9 mouse cellular contexts compared by ENCODE assay signal in the genomic region with DNA sequence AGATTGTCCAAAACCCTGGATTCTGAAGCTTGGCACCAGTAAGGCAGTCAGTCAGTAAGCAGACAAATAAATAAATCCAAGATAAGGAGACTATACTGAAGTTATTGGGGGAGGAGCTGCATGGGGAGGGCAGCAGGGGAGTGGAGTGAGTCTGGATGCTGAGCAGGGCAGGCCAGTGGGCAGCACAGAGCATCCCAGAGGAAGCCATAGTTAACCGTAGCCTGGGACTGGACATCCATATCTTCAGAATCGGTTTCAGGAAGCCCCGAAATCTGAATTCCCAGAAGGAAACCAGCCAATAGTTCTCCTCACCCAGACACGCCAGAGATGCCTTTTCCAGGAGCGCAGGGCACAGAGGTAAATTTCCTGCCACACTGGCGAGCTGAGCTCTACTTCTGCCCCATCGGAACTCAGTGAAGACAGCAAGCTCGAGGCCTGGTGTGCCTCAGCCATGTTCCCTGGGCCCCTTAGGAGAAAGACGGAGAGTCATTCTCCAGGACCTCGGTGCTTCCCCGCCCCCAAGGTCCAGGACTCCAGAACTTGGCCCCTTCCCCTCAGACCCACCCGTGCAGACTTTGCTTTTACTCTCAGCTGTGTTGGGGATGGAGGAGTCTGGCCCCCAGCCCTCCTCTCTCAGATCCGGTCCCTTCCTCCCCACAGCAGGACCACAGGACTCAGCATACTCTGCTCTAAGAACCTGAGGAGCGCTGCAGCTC. TPM values are rescaled to one million over a fixed set of nuclear protein-coding genes. Genes with fewer than 3 reads are reported as not detected.
DNase-seq lines count a peak whose midpoint lies in the region; ATAC-seq and TF ChIP-seq lines count a peak whose summit lies in the region.
"Had no signal": no experiment of that assay in that cellular context is flagged by ENCODE, and none has a peak within 500 bp of the region (broad histone marks: within the 10 kb centered on the region; RNA-seq: fewer than 3 reads in every experiment).

No protein-coding gene starts in this region.

- peaks cover 28% of the 10 kb centered on the region for H3K36me3 ChIP-seq in lung, embryonic 14.5 days (ENCODE audit: insufficient read depth)
- peaks cover 36% of the 10 kb centered on the region for H3K36me3 ChIP-seq in forebrain, embryonic 10.5 days (replicated peaks)
- peaks cover 36% of the 10 kb centered on the region for H3K36me3 ChIP-seq in limb, embryonic 12.5 days
- peaks cover 26% of the 10 kb centered on the region for H3K36me3 ChIP-seq in stomach, embryonic 14.5 days (ENCODE audit: control insufficient read depth, insufficient read depth, low read length)

- TF ChIP-seq CTCF in lung, embryonic 14.5 days (IDR thresholded peaks at IDR 0.05; ENCODE audit: low read depth), result no peak

- ATAC-seq in lung, embryonic 14.5 days (ENCODE audit: insufficient read depth), result no peak
- no peak for ATAC-seq in limb, embryonic 12.5 days (ENCODE audit: insufficient number of reproducible peaks, insufficient read depth, low FRiP score, low TSS enrichment, low read depth)
- no peak for ATAC-seq in stomach, embryonic 14.5 days (ENCODE audit: insufficient number of reproducible peaks, insufficient read depth, low FRiP score, low read depth)

- peak overlapping the region; percentile 72; the same call in 1 of the 2 replicates for H3K27ac ChIP-seq in lung, embryonic 14.5 days (ENCODE audit: low read depth)
- H3K27ac ChIP-seq in forebrain, embryonic 10.5 days, result peak overlapping the region; percentile 81
- H3K27ac ChIP-seq in limb, embryonic 12.5 days, result peak overlapping the region; percentile 81
- H3K27ac ChIP-seq in stomach, embryonic 14.5 days (ENCODE audit: low read length), result peak overlapping the region; percentile 69

- H3K4me2 ChIP-seq in lung, embryonic 14.5 days, result peak overlapping the region; percentile 73
- peak overlapping the region; percentile 80 for H3K4me2 ChIP-seq in limb, embryonic 12.5 days
- peak overlapping the region; percentile 64 for H3K4me2 ChIP-seq in stomach, embryonic 14.5 days (replicated peaks; ENCODE audit: low read depth, low read length)

- no peaks in the 10 kb centered on the region for H3K9me3 ChIP-seq in lung, embryonic 14.5 days (ENCODE audit: low read depth, low read length)
- no peaks in the 10 kb centered on the region for H3K9me3 ChIP-seq in forebrain, embryonic 10.5 days
- H3K9me3 ChIP-seq in limb, embryonic 12.5 days, result no peaks in the 10 kb centered on the region
- no peaks in the 10 kb centered on the region for H3K9me3 ChIP-seq in stomach, embryonic 14.5 days (ENCODE audit: control insufficient read depth, low read depth, low read length)

- H3K4me1 ChIP-seq in lung, embryonic 14.5 days (ENCODE audit: insufficient read depth), result no peaks in the 10 kb centered on the region; the same call in 1 of the 2 replicates
- peaks cover 53% of the 10 kb centered on the region for H3K4me1 ChIP-seq in forebrain, embryonic 10.5 days
- peaks cover 32% of the 10 kb centered on the region for H3K4me1 ChIP-seq in limb, embryonic 12.5 days (replicated peaks)
- peaks cover 11% of the 10 kb centered on the region for H3K4me1 ChIP-seq in stomach, embryonic 14.5 days (ENCODE audit: control insufficient read depth, insufficient read depth, low read length)

- no peaks in the 10 kb centered on the region for H3K27me3 ChIP-seq in lung, embryonic 14.5 days (ENCODE audit: insufficient read depth, low read length)
- no peaks in the 10 kb centered on the region for H3K27me3 ChIP-seq in forebrain, embryonic 10.5 days (ENCODE audit: poor library complexity, severe bottlenecking)
- H3K27me3 ChIP-seq in limb, embryonic 12.5 days, result no peaks in the 10 kb centered on the region
- H3K27me3 ChIP-seq in stomach, embryonic 14.5 days (ENCODE audit: control insufficient read depth, insufficient read depth, low read length), result no peaks in the 10 kb centered on the region

- 42% methylated on average over 14 of the region's 14 CpGs for WGBS in lung, embryonic 14.5 days
- WGBS in forebrain, embryonic 10.5 days, result 40% methylated on average over 14 of the region's 14 CpGs
- WGBS in limb, embryonic 12.5 days, result 44% methylated on average over 14 of the region's 14 CpGs
- 37% methylated on average over 14 of the region's 14 CpGs for WGBS in stomach, embryonic 14.5 days

- no peak for DNase-seq in lung, embryonic 14.5 days
- DNase-seq in lung, postnatal 25 days (ENCODE audit: low spot score), result no peak
- no peak for DNase-seq in forebrain, embryonic 10.5 days (ENCODE audit: extremely low spot score, low spot score)
- DNase-seq in layer of hippocampus, adult 9-10 months (ENCODE audit: low spot score), result no peak
- DNase-seq in kidney, postnatal 36 days, result no peak
- DNase-seq in gastrocnemius, postnatal 25 days, result no peak

- peak overlapping the region; percentile 46 for H3K4me3 ChIP-seq in lung, embryonic 14.5 days (ENCODE audit: low read depth, low read length)
- H3K4me3 ChIP-seq in forebrain, embryonic 10.5 days, result peak overlapping the region; percentile 58
- H3K4me3 ChIP-seq in limb, embryonic 12.5 days (replicated peaks), result peak overlapping the region; percentile 56
- peak overlapping the region; percentile 47 for H3K4me3 ChIP-seq in stomach, embryonic 14.5 days (ENCODE audit: low read depth, low read length)

- H3K9ac ChIP-seq in lung, embryonic 14.5 days, result peak overlapping the region; percentile 41
- H3K9ac ChIP-seq in limb, embryonic 12.5 days (replicated peaks), result peak overlapping the region; percentile 52
- peak overlapping the region; percentile 36 for H3K9ac ChIP-seq in stomach, embryonic 14.5 days (replicated peaks; ENCODE audit: low read depth, low read length)

RNA-seq across cellular contexts. Expression of a gene that starts 1.1 kb away (rescaled TPM):
- polyA plus RNA-seq in lung, embryonic 14.5 days (2014; fragmentation: Nextera tagmentation; extraction: Ambion mirVana), result 14.9 and 15.5 TPM in 2 replicates
- polyA plus RNA-seq in forebrain, embryonic 10.5 days (2016; fragmentation: Nextera tagmentation; extraction: Ambion mirVana), result 19.4 and 20.8 TPM in 2 replicates
- 27.8 and 29.9 TPM in 2 replicates for polyA plus RNA-seq in limb, embryonic 12.5 days (2016; fragmentation: Nextera tagmentation; extraction: Ambion mirVana)
- 24.7 and 25.0 TPM in 2 replicates for polyA plus RNA-seq in stomach, embryonic 14.5 days (2014; fragmentation: Nextera tagmentation; extraction: Ambion mirVana)
- total RNA-seq in gastrocnemius, postnatal 25 days (2021), result 1 to 10 TPM; 1.6 to 2.0 TPM

RNA-seq across cellular contexts. Expression of a gene that starts 12.8 kb away (rescaled TPM):
- 228 and 238 TPM in 2 replicates for polyA plus RNA-seq in lung, embryonic 14.5 days (2014; fragmentation: Nextera tagmentation; extraction: Ambion mirVana)
- polyA plus RNA-seq in forebrain, embryonic 10.5 days (2016; fragmentation: Nextera tagmentation; extraction: Ambion mirVana), result 909 and 984 TPM in 2 replicates
- 704 and 706 TPM in 2 replicates for polyA plus RNA-seq in limb, embryonic 12.5 days (2016; fragmentation: Nextera tagmentation; extraction: Ambion mirVana)
- 165 and 186 TPM in 2 replicates for polyA plus RNA-seq in stomach, embryonic 14.5 days (2014; fragmentation: Nextera tagmentation; extraction: Ambion mirVana)
- 100 to 1,000 TPM; 119 to 142 TPM for total RNA-seq in gastrocnemius, postnatal 25 days (2021)

RNA-seq across cellular contexts. Expression of a gene that starts 23.9 kb away (rescaled TPM):
- 78.7 and 83.0 TPM in 2 replicates for polyA plus RNA-seq in lung, embryonic 14.5 days (2014; fragmentation: Nextera tagmentation; extraction: Ambion mirVana)
- 70.5 and 76.0 TPM in 2 replicates for polyA plus RNA-seq in forebrain, embryonic 10.5 days (2016; fragmentation: Nextera tagmentation; extraction: Ambion mirVana)
- 90.9 and 97.2 TPM in 2 replicates for polyA plus RNA-seq in limb, embryonic 12.5 days (2016; fragmentation: Nextera tagmentation; extraction: Ambion mirVana)
- 89.2 and 96.0 TPM in 2 replicates for polyA plus RNA-seq in stomach, embryonic 14.5 days (2014; fragmentation: Nextera tagmentation; extraction: Ambion mirVana)
- total RNA-seq in gastrocnemius, postnatal 25 days (2021), result 10 to 100 TPM; 16.1 to 20.9 TPM

RNA-seq across cellular contexts. Expression of a gene that starts 24.9 kb away (rescaled TPM):
- 69.9 and 76.9 TPM in 2 replicates for polyA plus RNA-seq in lung, embryonic 14.5 days (2014; fragmentation: Nextera tagmentation; extraction: Ambion mirVana)
- polyA plus RNA-seq in forebrain, embryonic 10.5 days (2016; fragmentation: Nextera tagmentation; extraction: Ambion mirVana), result 80.7 and 83.9 TPM in 2 replicates
- polyA plus RNA-seq in limb, embryonic 12.5 days (2016; fragmentation: Nextera tagmentation; extraction: Ambion mirVana), result 87.3 and 96.8 TPM in 2 replicates
- polyA plus RNA-seq in stomach, embryonic 14.5 days (2014; fragmentation: Nextera tagmentation; extraction: Ambion mirVana), result 60.6 and 62.9 TPM in 2 replicates
- 1 to 10 TPM; 7.4 to 9.6 TPM for total RNA-seq in gastrocnemius, postnatal 25 days (2021)

RNA-seq across cellular contexts. Expression of a gene that starts 30.6 kb away (rescaled TPM):
- 0.11 and 0.14 TPM in 2 replicates for polyA plus RNA-seq in lung, embryonic 14.5 days (2014; fragmentation: Nextera tagmentation; extraction: Ambion mirVana)
- polyA plus RNA-seq in forebrain, embryonic 10.5 days (2016; fragmentation: Nextera tagmentation; extraction: Ambion mirVana), result 0.47 TPM in 1 of 2 replicates, not detected in the other
- polyA plus RNA-seq in limb, embryonic 12.5 days (2016; fragmentation: Nextera tagmentation; extraction: Ambion mirVana), result 0.11 TPM in 1 of 2 replicates, not detected in the other
- polyA plus RNA-seq in stomach, embryonic 14.5 days (2014; fragmentation: Nextera tagmentation; extraction: Ambion mirVana), result 0.17 TPM in 2 replicates
- not detected for total RNA-seq in gastrocnemius, postnatal 25 days (2021)
- total RNA-seq: gastrocnemius, postnatal 14 days had no signal
